Mouse (Mus musculus): ENCODE results near the gene Slc22a12. TPM values are rescaled to one million over a fixed set of nuclear protein-coding genes. Genes with fewer than 3 reads are reported as not detected.

The Slc22a12 gene
- polyA plus RNA-seq, 1 experiment from 2014 or later: not detected

GRCm38 (mm10) chr19:6529265-6529985 lies 13.4 kb downstream of the Slc22a12 start:
- no peaks in the 10 kb centered on the region for H3K27me3 ChIP-seq (ENCODE audit: control insufficient read depth, insufficient read depth, low read length)
- H3K4me1 ChIP-seq (ENCODE audit: control insufficient read depth, insufficient read depth, low read length): peaks cover 46% of the 10 kb centered on the region
- peak; percentile 75 for DNase-seq
- WGBS: 59% methylated on average over 14 of the region's 14 CpGs
- 0 out of 2 replicates have a peak overlapping the region, but pooled peaks have one; percentile 13 for H3K27ac ChIP-seq (replicated peaks; ENCODE audit: low read depth, low read length)
- no peak overlapping the region for H3K4me3 ChIP-seq (replicated peaks; ENCODE audit: low read depth, low read length)
- H3K36me3 ChIP-seq (ENCODE audit: control insufficient read depth, insufficient read depth, low read length): peaks cover 42% of the 10 kb centered on the region
- ATAC-seq (ENCODE audit: low FRiP score, low TSS enrichment): 0 out of 2 replicates have a peak, but pooled peaks have one; percentile 24
- H3K9ac ChIP-seq (replicated peaks; ENCODE audit: low read length): no peak overlapping the region
- H3K4me2 ChIP-seq (ENCODE audit: low read length): peak overlapping the region; percentile 66; the same call in 1 of the 2 replicates
- no peaks in the 10 kb centered on the region for H3K9me3 ChIP-seq (ENCODE audit: control insufficient read depth, low read length)

GRCm38 (mm10) chr19:6527839-6528531 lies 14.8 kb downstream of the Slc22a12 start:
- no peak overlapping the region for H3K4me3 ChIP-seq (replicated peaks; ENCODE audit: low read depth, low read length)
- no peak overlapping the region for H3K27ac ChIP-seq (replicated peaks; ENCODE audit: low read depth, low read length)
- H3K36me3 ChIP-seq (ENCODE audit: control insufficient read depth, insufficient read depth, low read length): peaks cover 55% of the 10 kb centered on the region
- peaks cover 34% of the 10 kb centered on the region for H3K4me1 ChIP-seq (ENCODE audit: control insufficient read depth, insufficient read depth, low read length)
- no peak overlapping the region for H3K4me2 ChIP-seq (ENCODE audit: low read length)
- no peak overlapping the region for H3K9ac ChIP-seq (replicated peaks; ENCODE audit: low read length)
- ATAC-seq (ENCODE audit: low FRiP score, low TSS enrichment): no peak
- no peak for DNase-seq
- no peaks in the 10 kb centered on the region for H3K9me3 ChIP-seq (ENCODE audit: control insufficient read depth, low read length)
- WGBS: 84% methylated on average over 17 of the region's 17 CpGs
- H3K27me3 ChIP-seq (ENCODE audit: control insufficient read depth, insufficient read depth, low read length): no peaks in the 10 kb centered on the region

GRCm38 (mm10) chr19:6527439-6527838 lies 15.4 kb downstream of the Slc22a12 start:
- Histone ChIP-seq H3K4me3 (replicated peaks; ENCODE audit: low read depth, low read length) (no peak overlapping the region), H3K4me1 (ENCODE audit: control insufficient read depth, insufficient read depth, low read length) (peaks cover 29% of the 10 kb centered on the region), H3K4me2 (ENCODE audit: low read length) (no peak overlapping the region), H3K9ac (replicated peaks; ENCODE audit: low read length) (no peak overlapping the region), H3K36me3 (ENCODE audit: control insufficient read depth, insufficient read depth, low read length) (peaks cover 61% of the 10 kb centered on the region), H3K27ac (replicated peaks; ENCODE audit: low read depth, low read length) (no peak overlapping the region), H3K9me3 (ENCODE audit: control insufficient read depth, low read length) (no peaks in the 10 kb centered on the region), H3K27me3 (ENCODE audit: control insufficient read depth, insufficient read depth, low read length) (no peaks in the 10 kb centered on the region)
- ATAC-seq (ENCODE audit: low FRiP score, low TSS enrichment): no peak
- no peak for DNase-seq
- WGBS: 94% methylated on average over 3 of the region's 3 CpGs

- peaks cover 15% of the 10 kb centered on the region; the same call in 1 of the 2 replicates for H3K4me1 ChIP-seq (ENCODE audit: control insufficient read depth, insufficient read depth, low read length)
- H3K27ac ChIP-seq (replicated peaks; ENCODE audit: low read depth, low read length): no peak overlapping the region
- H3K9me3 ChIP-seq (ENCODE audit: control insufficient read depth, low read length): no peaks in the 10 kb centered on the region
- DNase-seq (no peak), ATAC-seq (ENCODE audit: low FRiP score, low TSS enrichment) (no peak)
- H3K27me3 ChIP-seq (ENCODE audit: control insufficient read depth, insufficient read depth, low read length): no peaks in the 10 kb centered on the region
- H3K9ac ChIP-seq (replicated peaks; ENCODE audit: low read length): no peak overlapping the region
- H3K4me3 ChIP-seq (replicated peaks; ENCODE audit: low read depth, low read length): no peak overlapping the region
- H3K4me2 ChIP-seq (ENCODE audit: low read length): no peak overlapping the region
- 97% methylated on average over 9 of the region's 9 CpGs for WGBS
- peaks cover 66% of the 10 kb centered on the region for H3K36me3 ChIP-seq (ENCODE audit: control insufficient read depth, insufficient read depth, low read length)
Observed at GRCm38 (mm10) chr19:6526010-6526409, 16.8 kb downstream of the Slc22a12 start.

GRCm38 (mm10) chr19:6525023-6525422 lies 17.8 kb downstream of the Slc22a12 start:
- no peaks in the 10 kb centered on the region for H3K27me3 ChIP-seq (ENCODE audit: control insufficient read depth, insufficient read depth, low read length)
- H3K4me2 ChIP-seq (ENCODE audit: low read length): no peak overlapping the region
- no peaks in the 10 kb centered on the region for H3K9me3 ChIP-seq (ENCODE audit: control insufficient read depth, low read length)
- no peak overlapping the region for H3K27ac ChIP-seq (replicated peaks; ENCODE audit: low read depth, low read length)
- H3K4me3 ChIP-seq (replicated peaks; ENCODE audit: low read depth, low read length): no peak overlapping the region
- ATAC-seq (ENCODE audit: low FRiP score, low TSS enrichment): no peak
- DNase-seq: no peak
- H3K4me1 ChIP-seq (ENCODE audit: control insufficient read depth, insufficient read depth, low read length): peaks cover 10% of the 10 kb centered on the region; the same call in 1 of the 2 replicates
- 80% methylated on average over 4 of the region's 4 CpGs for WGBS
- H3K36me3 ChIP-seq (ENCODE audit: control insufficient read depth, insufficient read depth, low read length): peaks cover 75% of the 10 kb centered on the region
- H3K9ac ChIP-seq (replicated peaks; ENCODE audit: low read length): no peak overlapping the region

GRCm38 (mm10) chr19:6522289-6522688 lies 20.5 kb downstream of the Slc22a12 start:
- H3K27me3 ChIP-seq (ENCODE audit: control insufficient read depth, insufficient read depth, low read length): no peaks in the 10 kb centered on the region
- no peak for DNase-seq
- no peak overlapping the region for H3K9ac ChIP-seq (replicated peaks; ENCODE audit: low read length)
- H3K36me3 ChIP-seq (ENCODE audit: control insufficient read depth, insufficient read depth, low read length): peaks cover 87% of the 10 kb centered on the region
- no peak overlapping the region for H3K4me2 ChIP-seq (ENCODE audit: low read length)
- no peaks in the 10 kb centered on the region for H3K9me3 ChIP-seq (ENCODE audit: control insufficient read depth, low read length)
- H3K4me1 ChIP-seq (ENCODE audit: control insufficient read depth, insufficient read depth, low read length): peaks cover 27% of the 10 kb centered on the region
- no peak overlapping the region for H3K4me3 ChIP-seq (replicated peaks; ENCODE audit: low read depth, low read length)
- H3K27ac ChIP-seq (replicated peaks; ENCODE audit: low read depth, low read length): no peak overlapping the region
- no peak for ATAC-seq (ENCODE audit: low FRiP score, low TSS enrichment)
- whole genome bisulfite sequencing: 94% methylated on average over 14 of the region's 14 CpGs

- 91% methylated on average over 3 of the region's 3 CpGs for WGBS
- Histone ChIP-seq H3K27me3 (ENCODE audit: control insufficient read depth, insufficient read depth, low read length) (no peaks in the 10 kb centered on the region), H3K4me3 (replicated peaks; ENCODE audit: low read depth, low read length) (no peak overlapping the region), H3K36me3 (ENCODE audit: control insufficient read depth, insufficient read depth, low read length) (peaks cover 87% of the 10 kb centered on the region), H3K4me1 (ENCODE audit: control insufficient read depth, insufficient read depth, low read length) (peaks cover 30% of the 10 kb centered on the region), H3K27ac (replicated peaks; ENCODE audit: low read depth, low read length) (no peak overlapping the region), H3K9me3 (ENCODE audit: control insufficient read depth, low read length) (no peaks in the 10 kb centered on the region), H3K4me2 (ENCODE audit: low read length) (no peak overlapping the region), H3K9ac (replicated peaks; ENCODE audit: low read length) (no peak overlapping the region)
- DNase-seq (no peak), ATAC-seq (ENCODE audit: low FRiP score, low TSS enrichment) (no peak)
Observed at GRCm38 (mm10) chr19:6521630-6522029, 21.2 kb downstream of the Slc22a12 start.

GRCm38 (mm10) chr19:6519483-6519882 lies 23.3 kb downstream of the Slc22a12 start:
- peaks cover 30% of the 10 kb centered on the region for H3K4me1 ChIP-seq (ENCODE audit: control insufficient read depth, insufficient read depth, low read length)
- H3K9ac ChIP-seq (replicated peaks; ENCODE audit: low read length): no peak overlapping the region
- H3K27me3 ChIP-seq (ENCODE audit: control insufficient read depth, insufficient read depth, low read length): no peaks in the 10 kb centered on the region
- H3K27ac ChIP-seq (replicated peaks; ENCODE audit: low read depth, low read length): peak overlapping the region; percentile 84
- no peak overlapping the region for H3K4me3 ChIP-seq (replicated peaks; ENCODE audit: low read depth, low read length)
- 43% methylated on average over 2 of the region's 2 CpGs for WGBS
- peaks cover 89% of the 10 kb centered on the region for H3K36me3 ChIP-seq (ENCODE audit: control insufficient read depth, insufficient read depth, low read length)
- DNase-seq: peak; percentile 56
- H3K4me2 ChIP-seq (ENCODE audit: low read length): peak overlapping the region; percentile 36
- no peaks in the 10 kb centered on the region for H3K9me3 ChIP-seq (ENCODE audit: control insufficient read depth, low read length)
- ATAC-seq (ENCODE audit: low FRiP score, low TSS enrichment): no peak

All from midbrain, embryonic 14.5 days (tissue).